Mouse (Mus musculus) gastrocnemius, postnatal 25 days (tissue): ENCODE measurements around the gene Kif26a. TPM values are rescaled to one million over a fixed set of nuclear protein-coding genes. Genes with fewer than 3 reads are reported as not detected.

Source experiments
- DNase-seq: peaks from one replicate; pipeline ENCODE4 v3.0.0; 2022
- total RNA-seq, 2 experiments: library from RNA; stranded (reverse); gene quantifications; 1 replicate in 1 of 2; 2 replicates in 1 of 2; pipeline ENCODE4 v1.2.3; 2021

Kif26a gene
- total RNA-seq, 2 experiments from 2014 or later: 5.3 to 5.5 TPM

- DNase-seq: peak; percentile 54
These were observed 15.7 kb upstream of the Kif26a start for GRCm38 (mm10) chr12:112130161-112130860.

GRCm38 (mm10) chr12:112130957-112131356 is 15.1 kb upstream of the Kif26a start:
- no peak for DNase-seq

- no peak for DNase-seq
These were observed 5.8 kb upstream of the Kif26a start for GRCm38 (mm10) chr12:112140231-112140630.

- no peak for DNase-seq
These were observed 5.3 kb upstream of the Kif26a start for GRCm38 (mm10) chr12:112140745-112141144.

- DNase-seq: no peak
These were observed 4.7 kb upstream of the Kif26a start for GRCm38 (mm10) chr12:112141300-112141699.

- no peak for DNase-seq
These were observed 2.7 kb upstream of the Kif26a start for GRCm38 (mm10) chr12:112143116-112143832.

GRCm38 (mm10) chr12:112143833-112144201 is 2.2 kb upstream of the Kif26a start:
- no peak for DNase-seq

- DNase-seq: no peak
These were observed 1.5 kb upstream of the Kif26a start for GRCm38 (mm10) chr12:112144377-112145115.

GRCm38 (mm10) chr12:112145211-112145874 is 665 bp upstream of the Kif26a start:
- DNase-seq: peak; percentile 69

GRCm38 (mm10) chr12:112147365-112147764 is 1.4 kb downstream of the Kif26a start:
- no peak for DNase-seq

- no peak for DNase-seq
These were observed 4.0 kb downstream of the Kif26a start for GRCm38 (mm10) chr12:112150011-112150410.

- peak; percentile 28 for DNase-seq
These were observed 5.4 kb downstream of the Kif26a start for GRCm38 (mm10) chr12:112151244-112151979.

- DNase-seq: no peak
These were observed 6.0 kb downstream of the Kif26a start for GRCm38 (mm10) chr12:112151980-112152362.

- no peak for DNase-seq
These were observed 7.6 kb downstream of the Kif26a start for GRCm38 (mm10) chr12:112153597-112153996.

- DNase-seq: no peak
These were observed 8.5 kb downstream of the Kif26a start for GRCm38 (mm10) chr12:112154476-112154875.

- peak; percentile 24 for DNase-seq
These were observed 9.4 kb downstream of the Kif26a start for GRCm38 (mm10) chr12:112155218-112156051.

GRCm38 (mm10) chr12:112156804-112157203 is 10.8 kb downstream of the Kif26a start:
- DNase-seq: no peak

- no peak for DNase-seq
These were observed 12.2 kb downstream of the Kif26a start for GRCm38 (mm10) chr12:112158246-112158645.

GRCm38 (mm10) chr12:112158784-112159183 is 12.8 kb downstream of the Kif26a start:
- no peak for DNase-seq

GRCm38 (mm10) chr12:112163981-112164839 is 18.2 kb downstream of the Kif26a start:
- no peak for DNase-seq
